Mouse (Mus musculus) kidney, postnatal 14 days (tissue): ENCODE data around the gene Magea3.
"Not testable (repeated sequence)": the region's sequence is repeated elsewhere in the genome, so short reads cannot be mapped to it uniquely, and the experiment has no call there.

Experiments used
- DNase-seq: peaks from one replicate; pipeline ENCODE4 v3.0.0; 2022; ENCODE audit warnings: mixed read lengths

Magea3 gene

GRCm38 (mm10) chrX:154949405-154949804 is at the start of gene Magea3:
Magea3 (minus strand) TSS chrX:154949505.
- not testable (repeated sequence) for DNase-seq

- DNase-seq, result not testable (repeated sequence)
Observed at GRCm38 (mm10) chrX:154995750-154996149, 46.4 kb upstream of the Magea3 start, which contains the start of gene Magea8. Magea8 (minus strand) TSS chrX:154995850.

DNA sequence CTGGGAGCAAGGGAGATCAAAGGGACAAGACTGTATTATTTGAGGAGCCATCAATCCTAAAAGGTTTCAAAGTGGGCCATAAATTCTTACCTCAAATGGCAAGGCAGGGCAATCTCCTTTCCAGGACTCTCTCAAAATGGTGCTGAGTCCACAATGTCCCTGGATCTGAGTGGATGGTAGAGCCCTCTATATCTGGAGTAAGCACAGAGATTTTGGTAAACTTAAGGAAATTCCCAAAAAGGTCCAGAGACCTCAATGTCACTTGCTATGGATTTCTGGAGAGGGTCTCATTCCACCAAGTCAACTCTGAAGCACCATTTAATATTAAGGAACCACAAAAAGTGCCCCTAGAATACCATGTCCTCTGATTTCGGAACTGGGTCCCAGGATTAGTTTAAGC is 13.4 kb downstream of the Magea3 start, which contains the start of gene Magea6:
Gene Magea6 (minus strand): TSS at position 101 of the 400 bp plus-strand sequence.
- not testable (repeated sequence) for DNase-seq
